Comparison of ENCODE assay signal across 1 mouse cellular context in the genomic region with DNA sequence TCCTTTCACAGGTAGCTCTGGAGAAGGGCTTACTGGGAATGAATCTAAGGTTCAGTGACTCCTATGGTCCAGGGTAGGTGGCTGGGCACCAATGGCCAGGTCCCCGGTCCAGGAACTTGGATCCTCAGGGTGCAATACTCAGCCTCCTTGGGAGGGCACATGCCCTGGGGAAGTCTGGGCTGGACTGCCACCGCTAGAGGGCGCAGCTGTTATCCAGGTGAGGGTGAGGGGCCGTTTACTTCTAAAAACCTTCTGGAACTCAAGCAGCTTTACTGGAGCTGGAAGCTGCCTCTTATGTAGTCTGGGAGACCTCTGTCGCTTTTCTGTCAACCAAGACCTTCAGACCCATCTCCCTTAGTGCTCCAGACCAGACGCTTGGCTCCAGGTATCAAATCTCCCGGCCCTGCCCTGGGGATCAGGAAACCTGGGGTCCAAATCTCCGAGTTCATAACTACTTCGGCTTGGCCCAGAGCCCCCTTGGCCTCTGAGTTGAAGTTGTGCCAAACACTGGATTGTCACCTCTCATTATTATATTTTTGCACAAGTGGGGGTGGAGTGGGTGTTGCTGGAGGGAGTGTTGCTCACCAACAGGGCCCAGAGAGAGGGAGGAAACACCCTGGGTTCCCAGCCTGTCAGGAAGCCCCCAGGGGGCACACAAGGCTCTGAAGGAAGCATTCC.
TF ChIP-seq lines count a peak whose summit lies in the region.

No protein-coding gene starts in this region.

TF ChIP-seq in CH12.LX, 34 proteins besides CTCF, POLR2A, EP300 and RAD21:
- TF ChIP-seq ZKSCAN1 (IDR thresholded peaks at IDR 0.05; ENCODE audit: borderline replicate concordance, low read depth, low read length), result no peak
- TF ChIP-seq CHD2 (IDR thresholded peaks at IDR 0.05; ENCODE audit: low read length), result peak; percentile 51; the same call in 1 of the 2 replicates
- peak; percentile 57 for TF ChIP-seq BHLHE40 (IDR thresholded peaks at IDR 0.05; ENCODE audit: low read depth, low read length)
- peak; percentile 67; the same call in 1 of the 2 replicates for TF ChIP-seq MAX (IDR thresholded peaks at IDR 0.05; ENCODE audit: low read length)
- TF ChIP-seq UBTF (IDR thresholded peaks at IDR 0.05; ENCODE audit: low read depth, low read length), result no peak
- TF ChIP-seq NRF1 (IDR thresholded peaks at IDR 0.05; ENCODE audit: low read depth, low read length), result no peak
- TF ChIP-seq JUN (IDR thresholded peaks at IDR 0.05; ENCODE audit: insufficient read depth, low read depth, low read length), result no peak
- TF ChIP-seq POLR2AphosphoS2 (IDR thresholded peaks at IDR 0.05; ENCODE audit: low read depth, low read length), result no peak
- TF ChIP-seq MEF2A (IDR thresholded peaks at IDR 0.05; ENCODE audit: borderline replicate concordance, low read depth, low read length), result no peak
- peak; percentile 42; the same call in 1 of the 2 replicates for TF ChIP-seq IRF4 (IDR thresholded peaks at IDR 0.05; ENCODE audit: low read depth, low read length)
- TF ChIP-seq USF1 (IDR thresholded peaks at IDR 0.05; ENCODE audit: low read depth, low read length), result no peak
- 0 out of 2 replicates have a peak, but pooled peaks have one; percentile 37 for TF ChIP-seq NELFE (IDR thresholded peaks at IDR 0.05; ENCODE audit: low read depth, low read length)
- peak; percentile 47; the same call in 1 of the 2 replicates for TF ChIP-seq MXI1 (IDR thresholded peaks at IDR 0.05; ENCODE audit: low read depth, low read length)
- no peak for TF ChIP-seq ZNF384 (IDR thresholded peaks at IDR 0.05; ENCODE audit: low read depth, low read length)
- no peak for TF ChIP-seq KAT2A (IDR thresholded peaks at IDR 0.05; ENCODE audit: insufficient replicate concordance, low read length)
- TF ChIP-seq ETS1 (conservative IDR thresholded peaks at IDR 0.05; ENCODE audit: low read depth, low read length), result no peak
- TF ChIP-seq ZMIZ1 (IDR thresholded peaks at IDR 0.05; ENCODE audit: low read depth, low read length), result no peak
- TF ChIP-seq E2F4 (IDR thresholded peaks at IDR 0.05; ENCODE audit: insufficient replicate concordance, low read depth, low read length), result no peak
- no peak for TF ChIP-seq CHD1 (IDR thresholded peaks at IDR 0.05; ENCODE audit: low read depth, low read length)
- no peak for TF ChIP-seq MAFK (IDR thresholded peaks at IDR 0.05; ENCODE audit: insufficient replicate concordance, low read length)
- peak; percentile 83; the same call in 1 of the 2 replicates for TF ChIP-seq MYC (IDR thresholded peaks at IDR 0.05; ENCODE audit: low read depth, low read length)
- TF ChIP-seq SIN3A (IDR thresholded peaks at IDR 0.05; ENCODE audit: low read length), result 0 out of 2 replicates have a peak, but pooled peaks have one; percentile 40
- no peak for TF ChIP-seq USF2 (conservative IDR thresholded peaks at IDR 0.05; ENCODE audit: low read depth, low read length)
- no peak for TF ChIP-seq PAX5 (IDR thresholded peaks at IDR 0.05; ENCODE audit: low read length)
- TF ChIP-seq TCF12 (IDR thresholded peaks at IDR 0.05; ENCODE audit: low read depth, low read length), result no peak
- TF ChIP-seq ELF1 (IDR thresholded peaks at IDR 0.05; ENCODE audit: low read depth, low read length), result peak; percentile 38; the same call in 1 of the 2 replicates
- TF ChIP-seq GABPA (IDR thresholded peaks at IDR 0.05; ENCODE audit: insufficient replicate concordance, low read depth, low read length), result no peak
- TF ChIP-seq TBP (conservative IDR thresholded peaks at IDR 0.05; ENCODE audit: low read depth, low read length), result no peak
- peak; percentile 73 for TF ChIP-seq MAZ (IDR thresholded peaks at IDR 0.05; ENCODE audit: low read depth, low read length)
- 0 out of 2 replicates have a peak, but pooled peaks have one; percentile 20 for TF ChIP-seq HCFC1 (IDR thresholded peaks at IDR 0.05; ENCODE audit: low read depth, low read length)
- peak; percentile 89 for TF ChIP-seq SMC3 (IDR thresholded peaks at IDR 0.05; ENCODE audit: low read depth, low read length)
- peak; percentile 40; the same call in 1 of the 2 replicates for TF ChIP-seq ZC3H11A (IDR thresholded peaks at IDR 0.05; ENCODE audit: low read depth, low read length)
- TF ChIP-seq JUND (conservative IDR thresholded peaks at IDR 0.05; ENCODE audit: low read depth, low read length), result no peak
- no peak for TF ChIP-seq RCOR1 (conservative IDR thresholded peaks at IDR 0.05; ENCODE audit: low read depth, low read length)
